Mouse (Mus musculus) cerebellum, postnatal 10 days (tissue): ENCODE results near the gene Aqp8.

Source experiments
- DNase-seq, 2 experiments: peaks; one replicate each; pipeline ENCODE4 v3.0.0; 2021; ENCODE audit warnings: mixed read lengths in 2 of 2

The Aqp8 gene

GRCm38 (mm10) chr7:123462070-123462501 is at the start of gene Aqp8:
Gene Aqp8, plus strand, starts transcription at chr7:123462291.
- DNase-seq: peak; percentile 57 to 61

GRCm38 (mm10) chr7:123416803-123417202 is 45.3 kb upstream of the Aqp8 start:
- no peak for DNase-seq

- peak in 1 of 2 experiments; percentile 32 for DNase-seq
Observed at GRCm38 (mm10) chr7:123417661-123418060, 44.4 kb upstream of the Aqp8 start.

- peak; percentile 75 to 78 for DNase-seq
Observed at GRCm38 (mm10) chr7:123419984-123420383, 42.1 kb upstream of the Aqp8 start.

GRCm38 (mm10) chr7:123421958-123422357 is 40.1 kb upstream of the Aqp8 start:
- DNase-seq: no peak

- peak; percentile 40 to 61 for DNase-seq
Observed at GRCm38 (mm10) chr7:123424281-123424680, 37.8 kb upstream of the Aqp8 start.

GRCm38 (mm10) chr7:123425134-123425757 is 36.8 kb upstream of the Aqp8 start:
- peak; percentile 42 to 46 for DNase-seq

- no peak for DNase-seq
Observed at GRCm38 (mm10) chr7:123429624-123430410, 32.3 kb upstream of the Aqp8 start.

DNA sequence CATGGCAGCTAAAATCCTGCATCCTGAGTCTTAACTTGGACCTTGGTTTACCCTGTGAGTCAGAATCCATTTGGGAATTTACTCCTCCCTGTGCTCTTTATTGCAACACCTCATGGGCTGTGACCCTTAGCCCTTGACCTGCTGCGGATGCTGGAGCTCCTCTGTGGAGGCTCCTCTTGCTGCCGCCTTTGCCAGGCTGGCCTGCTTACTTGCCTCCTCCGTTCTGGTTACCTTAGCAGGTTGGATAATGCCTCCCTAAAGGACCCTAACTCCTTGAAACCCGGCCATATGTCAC is 31.7 kb upstream of the Aqp8 start:
- DNase-seq: no peak

DNA sequence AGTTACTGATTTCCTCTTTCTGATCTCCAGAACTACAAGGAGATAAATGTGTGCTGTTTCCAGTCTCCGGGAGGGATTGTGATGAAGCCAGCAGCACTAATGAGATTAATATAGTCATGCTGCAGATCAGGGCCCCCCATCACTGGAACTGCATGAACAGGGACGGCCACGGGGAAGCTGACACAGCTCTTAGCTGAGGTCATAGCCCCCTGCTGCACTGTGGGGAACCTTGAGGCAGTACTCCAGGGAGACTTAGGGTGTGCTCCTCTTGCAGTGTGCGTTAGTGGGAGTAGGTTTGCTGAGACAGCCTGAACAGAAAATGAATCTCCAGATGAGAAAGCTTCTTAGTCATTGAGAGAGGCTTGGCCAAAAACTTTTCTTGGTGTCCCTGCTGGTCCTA is 30.9 kb upstream of the Aqp8 start:
- DNase-seq: no peak

DNA sequence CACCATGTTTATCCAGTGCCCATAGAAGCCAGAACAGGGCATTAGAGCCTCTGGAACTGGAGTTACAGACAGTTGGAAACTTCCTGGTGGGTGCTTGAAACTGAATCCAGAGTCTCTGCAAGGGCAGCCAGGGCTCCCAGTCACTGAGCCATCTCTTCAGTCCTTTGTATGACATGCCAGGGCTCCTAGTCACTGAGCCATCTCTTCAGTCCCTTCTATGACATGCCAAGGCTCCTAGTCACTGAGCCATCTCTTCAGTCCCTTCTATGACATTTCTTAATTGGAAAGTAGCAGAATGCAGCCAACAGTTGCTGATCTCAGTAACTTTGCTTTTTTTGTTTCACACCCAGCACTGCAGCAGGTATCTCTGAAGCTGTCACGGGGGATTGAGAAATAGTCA is 20.0 kb upstream of the Aqp8 start:
- DNase-seq: no peak

DNA sequence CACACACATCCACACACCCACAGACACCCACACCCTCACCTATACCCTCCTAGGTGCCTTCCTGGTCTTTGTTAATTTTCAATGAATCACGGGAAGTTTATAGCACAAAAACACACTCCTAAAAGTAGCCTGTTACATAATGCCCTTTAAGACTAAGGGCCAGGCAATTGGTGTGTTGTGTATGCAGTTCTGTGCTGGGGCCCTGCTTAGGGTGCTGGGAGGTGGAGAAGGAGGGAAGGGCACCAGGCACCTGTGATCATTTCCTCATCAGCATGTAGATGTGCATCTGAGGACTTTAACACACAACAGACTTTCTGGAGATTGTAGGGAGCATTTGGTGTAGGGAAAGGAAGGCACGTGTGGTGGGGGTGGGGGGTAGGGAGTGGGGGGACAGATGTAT is 13.3 kb upstream of the Aqp8 start:
- no peak for DNase-seq

- DNase-seq: no peak
Observed at GRCm38 (mm10) chr7:123449676-123450075, 12.4 kb upstream of the Aqp8 start.

DNA sequence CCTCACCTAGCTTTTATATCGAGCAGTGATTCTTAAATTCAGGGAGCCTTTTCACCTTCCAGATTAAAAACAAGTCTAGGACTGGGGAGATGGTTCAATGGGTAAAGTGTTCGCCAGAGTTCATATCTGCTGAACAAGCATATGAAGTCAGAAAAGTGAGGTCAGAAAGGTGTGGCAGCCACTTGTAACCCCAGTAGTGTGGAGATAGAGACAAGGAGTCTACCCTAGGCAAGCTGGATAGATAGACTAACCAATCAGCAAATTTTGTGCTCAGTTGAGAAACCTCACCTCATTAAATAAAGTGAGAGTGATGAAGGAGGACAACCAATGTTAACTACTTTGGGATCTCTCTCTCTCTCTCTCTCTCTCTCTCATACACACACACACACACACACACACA is 11.6 kb upstream of the Aqp8 start:
- DNase-seq: no peak

- no peak for DNase-seq
Observed at GRCm38 (mm10) chr7:123452551-123452950, 9.5 kb upstream of the Aqp8 start.

DNA sequence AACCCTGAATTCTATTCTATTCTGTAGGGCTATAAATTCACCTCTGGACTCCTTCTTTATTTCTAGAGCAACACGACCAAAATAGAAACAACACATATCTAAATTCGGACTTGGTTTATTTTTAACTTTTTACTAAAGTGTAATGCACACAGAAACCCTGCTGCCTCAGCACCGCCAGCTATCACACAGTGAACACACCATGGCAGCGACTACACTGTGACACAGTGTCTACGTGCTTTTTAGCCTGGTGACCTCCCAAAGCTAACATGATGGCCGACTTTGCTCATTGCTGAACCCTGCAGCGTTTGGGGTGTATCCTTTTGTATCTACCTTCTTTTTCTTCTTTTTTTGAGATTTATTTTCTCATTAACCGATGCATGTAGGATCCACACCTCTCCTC is 9.0 kb upstream of the Aqp8 start:
- no peak for DNase-seq

DNA sequence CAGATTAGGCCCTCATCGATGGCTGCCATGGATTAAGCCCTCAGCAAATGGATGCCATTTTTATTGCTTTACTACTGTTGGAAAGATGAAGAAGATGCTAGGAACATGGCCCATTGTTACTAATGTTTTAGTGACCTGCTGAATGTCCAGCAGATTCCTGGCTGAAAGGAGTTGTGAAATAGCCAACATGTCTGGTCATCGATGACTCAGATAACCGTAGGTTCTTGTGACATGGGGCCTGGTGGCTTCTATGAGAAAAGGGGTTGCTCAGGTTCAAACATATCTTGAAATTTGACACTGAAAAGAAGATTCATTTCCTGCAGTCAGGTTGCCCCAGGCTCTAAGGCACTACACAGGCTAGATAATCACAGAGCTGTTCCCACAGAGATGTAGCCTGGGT is 7.0 kb upstream of the Aqp8 start:
- DNase-seq: no peak

GRCm38 (mm10) chr7:123458309-123458708 is 3.8 kb upstream of the Aqp8 start:
- no peak for DNase-seq

DNA sequence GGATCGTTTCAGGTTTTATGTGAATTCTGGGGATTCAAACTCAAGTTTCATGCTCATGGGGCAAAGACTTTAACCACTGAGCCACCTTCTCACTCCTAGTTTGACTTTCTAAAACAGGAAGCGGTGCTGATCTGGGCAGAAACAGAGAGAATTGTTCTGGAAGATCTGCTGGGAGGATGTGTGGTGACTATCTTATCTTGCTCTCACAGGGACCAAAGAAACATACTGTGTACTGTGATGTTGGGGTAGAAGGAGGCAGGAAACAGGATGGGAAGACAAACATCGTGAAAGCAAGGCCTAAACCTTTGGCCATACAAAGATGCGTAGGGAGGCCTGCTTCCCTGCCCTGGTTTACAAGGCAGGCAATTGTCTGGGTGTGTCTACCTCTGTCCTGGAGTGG is 2.8 kb upstream of the Aqp8 start:
- no peak for DNase-seq

DNA sequence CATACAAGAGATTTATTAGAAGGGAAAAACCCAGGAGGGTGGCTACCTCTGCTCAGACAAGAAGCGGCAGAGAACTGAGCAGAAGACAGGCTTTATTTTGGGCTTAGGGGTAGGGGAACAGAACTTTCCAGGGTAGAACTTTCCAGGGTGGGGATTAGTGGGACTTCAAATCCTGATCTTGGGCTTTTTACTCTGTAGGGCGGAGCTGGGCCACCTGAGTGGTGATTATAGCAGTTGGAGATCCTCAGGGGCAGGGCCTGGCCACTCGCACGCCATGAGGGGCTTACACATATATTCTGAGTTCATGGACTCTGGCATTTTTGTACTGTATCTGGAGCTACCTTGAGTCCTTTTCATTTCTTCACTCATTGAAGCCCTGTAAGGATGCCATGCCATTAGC is 775 bp upstream of the Aqp8 start:
- no peak for DNase-seq

DNA sequence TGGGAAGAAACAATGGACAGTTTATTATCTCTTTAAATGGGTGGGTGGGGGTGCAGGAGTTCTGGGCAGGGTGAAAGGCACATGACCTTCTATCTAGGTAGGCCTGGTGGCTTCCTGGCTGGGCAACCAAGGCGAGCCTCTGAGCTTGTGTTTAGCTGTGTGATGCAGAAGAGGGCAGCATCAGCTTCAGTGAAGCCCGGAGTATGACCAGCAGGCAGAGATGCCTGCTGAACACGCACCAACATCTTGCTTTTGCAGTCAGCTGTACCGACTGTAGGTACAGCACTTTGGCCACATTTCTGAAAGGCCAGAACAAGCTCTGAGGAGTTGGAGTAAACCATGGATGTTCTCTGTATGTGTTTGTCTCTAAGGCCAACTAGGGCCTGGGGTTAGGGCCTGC is 1.5 kb downstream of the Aqp8 start:
- peak in 1 of 2 experiments; percentile 24 for DNase-seq

GRCm38 (mm10) chr7:123465692-123466387 is 3.7 kb downstream of the Aqp8 start:
- peak; percentile 92 to 94 for DNase-seq

DNA sequence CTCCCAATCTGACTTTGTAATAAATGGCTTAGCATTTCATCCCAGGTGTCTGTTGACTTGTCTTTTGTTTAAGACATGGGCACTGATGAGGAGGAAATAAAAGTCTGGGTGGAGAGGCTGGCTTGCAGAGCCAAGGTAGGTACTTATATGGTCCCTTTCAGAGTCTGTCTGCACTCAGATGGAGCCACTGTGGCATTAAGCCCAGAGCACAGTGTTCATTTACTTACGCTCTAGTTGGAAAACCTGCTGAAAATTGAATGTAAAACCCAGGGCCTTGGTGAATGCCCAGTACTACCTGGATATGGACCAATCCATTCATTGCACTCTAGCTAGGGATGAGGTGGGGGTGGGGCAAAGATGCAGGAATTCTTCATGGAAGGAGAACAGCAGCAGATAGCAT is 5.9 kb downstream of the Aqp8 start:
- DNase-seq: peak; percentile 77 to 78

DNA sequence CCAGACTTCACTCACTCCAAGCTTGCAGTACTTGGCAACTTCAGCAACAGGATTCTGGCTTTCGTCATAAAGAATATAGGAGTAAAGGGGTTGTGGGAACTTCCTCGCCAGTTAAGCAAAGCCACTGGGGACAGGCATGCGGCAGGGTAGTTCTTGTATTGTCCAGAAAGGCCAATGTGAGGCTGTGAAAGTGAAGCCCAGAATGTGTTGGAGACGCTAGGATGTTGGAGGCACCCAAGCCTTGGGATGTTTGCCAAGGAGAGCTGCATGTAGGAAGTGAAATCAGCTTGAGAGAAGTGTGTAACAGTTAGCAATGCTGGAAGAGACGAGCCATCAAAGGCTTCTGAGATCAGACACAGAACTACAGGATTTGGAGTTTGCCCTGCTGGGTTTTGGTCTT is 25.6 kb downstream of the Aqp8 start:
- peak; percentile 38 to 45 for DNase-seq
